Mouse (Mus musculus) bone marrow macrophage, adult 2 months (primary cell): ENCODE data around the gene Hoxc8.

Source experiments
- CTCF ChIP-seq: IDR thresholded peaks from 2 replicates; pipeline ENCODE4 v1.5.1; 2012; ENCODE audit warnings: low read depth, mild to moderate bottlenecking, low read length, moderate library complexity
- POLR2A ChIP-seq: IDR thresholded peaks from 2 replicates; pipeline ENCODE4 v1.6.1; 2012; ENCODE audit warnings: mild to moderate bottlenecking, low read depth, low read length, borderline replicate concordance

DNA sequence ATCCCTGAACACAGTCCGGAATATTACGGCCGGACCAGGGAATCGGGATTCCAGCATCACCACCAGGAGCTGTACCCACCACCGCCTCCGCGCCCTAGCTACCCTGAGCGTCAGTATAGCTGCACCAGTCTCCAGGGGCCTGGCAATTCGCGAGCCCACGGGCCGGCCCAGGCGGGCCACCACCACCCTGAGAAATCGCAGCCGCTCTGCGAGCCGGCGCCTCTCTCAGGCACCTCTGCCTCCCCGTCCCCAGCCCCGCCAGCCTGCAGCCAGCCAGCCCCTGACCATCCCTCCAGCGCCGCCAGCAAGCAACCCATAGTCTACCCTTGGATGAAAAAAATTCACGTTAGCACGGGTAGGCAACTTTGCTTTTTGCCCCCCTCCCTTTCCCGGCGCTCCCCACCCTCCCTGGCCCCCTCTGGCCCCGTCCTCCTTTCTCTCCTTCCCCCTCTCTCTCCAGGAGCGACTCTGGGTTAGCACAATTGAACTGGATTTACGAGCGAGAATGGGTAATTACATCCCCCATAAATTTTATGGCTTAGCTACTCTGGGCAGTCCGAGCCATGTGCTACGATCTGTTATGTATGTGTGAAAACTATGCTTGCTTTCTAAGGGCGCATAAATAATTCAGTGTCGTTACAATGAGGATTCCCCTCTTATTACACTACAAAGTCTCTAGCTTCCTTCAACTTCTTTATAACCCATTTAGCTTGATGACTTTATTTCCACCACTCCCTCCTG, 44.6 kb downstream of the Hoxc8 start:
- TF ChIP-seq CTCF (no peak), POLR2A (no peak)
